Mouse (Mus musculus) hindbrain, embryonic 15.5 days (tissue): ENCODE measurements around the gene Gm20897. TPM values are rescaled to one million over a fixed set of nuclear protein-coding genes. Genes with fewer than 3 reads are reported as not detected.
"Not testable (repeated sequence)": the region's sequence is repeated elsewhere in the genome, so short reads cannot be mapped to it uniquely, and the experiment has no call there.

Experiments
- ATAC-seq: fragments of 200-750 bp; cut with Nextera tagmentation; 2 replicates; pipeline ENCODE4 v1.8.0; 2017; ENCODE audit warnings: low read depth, moderate number of reproducible peaks, moderate TSS enrichment; ENCODE audit not compliant: low FRiP score
- H3K27ac ChIP-seq: fragments of 300-500 bp; sonication (generic); replicated peaks from 2 replicates; pipeline ENCODE4 v1.5.1; 2015; ENCODE audit warnings: mild to moderate bottlenecking, inconsistent platforms
- H3K27me3 ChIP-seq: fragments of 300-500 bp; sonication (generic); 2 replicates; pipeline ENCODE4 v1.6.1; 2015; ENCODE audit warnings: control low read depth, inconsistent platforms
- H3K36me3 ChIP-seq: fragments of 300-500 bp; sonication (generic); 2 replicates; pipeline ENCODE4 v1.6.1; 2015; ENCODE audit warnings: control low read depth, inconsistent platforms
- H3K4me1 ChIP-seq: fragments of 300-500 bp; sonication (generic); replicated peaks from 2 replicates; pipeline ENCODE4 v1.6.1; 2015; ENCODE audit warnings: control low read depth, inconsistent platforms
- H3K4me2 ChIP-seq: fragments of 300-500 bp; sonication (generic); 2 replicates; pipeline ENCODE4 v1.6.1; 2015; ENCODE audit warnings: moderate library complexity, mild to moderate bottlenecking, inconsistent platforms
- H3K4me3 ChIP-seq: fragments of 300-500 bp; sonication (generic); 2 replicates; pipeline ENCODE4 v1.5.1; 2015; ENCODE audit warnings: mild to moderate bottlenecking, inconsistent platforms
- H3K9ac ChIP-seq: fragments of 300-500 bp; sonication (generic); 2 replicates; pipeline ENCODE4 v1.6.1; 2015; ENCODE audit warnings: inconsistent platforms
- H3K9me3 ChIP-seq: fragments of 300-500 bp; sonication (generic); 2 replicates; pipeline ENCODE4 v1.6.1; 2016; ENCODE audit warnings: control low read depth, inconsistent platforms
- WGBS: fragments of 180-500 bp; shearing (Covaris S2); methylation state at CpG from one replicate; pipeline ENCODE4 v1.1.7; 2015; 5-methylcytosine and 5-hydroxymethylcytosine counted together
- polyA plus RNA-seq: library from polyadenylated mRNA; unstranded; fragments of >200 nt; fragmentation: Nextera tagmentation; extraction: Ambion mirVana; gene quantifications from 2 replicates; pipeline ENCODE4 v1.2.1, GENCODE M21; 2015

The Gm20897 gene
- not detected in 2 replicates for polyA plus RNA-seq

- not testable (repeated sequence) for H3K27ac ChIP-seq, H3K36me3 ChIP-seq, H3K4me1 ChIP-seq, H3K4me2 ChIP-seq, H3K9ac ChIP-seq, ATAC-seq, H3K4me3 ChIP-seq, H3K27me3 ChIP-seq, H3K9me3 ChIP-seq
- 78% methylated on average over 4 of the region's 6 CpGs for WGBS
These were observed at the start of gene Gm20897 for GRCm38 (mm10) chrY:38502138-38502537. Gene Gm20897, minus strand, starts transcription at chrY:38502238.

Other genes with a start within 250 kb of the Gm20897 start
- gene Gm21732, start 73.5 kb upstream of the Gm20897 start, polyA plus RNA-seq, result not detected in 2 replicates